Mouse (Mus musculus) embryo, embryonic 9.5 days (tissue): ENCODE results near the gene Zc2hc1c.

Source experiments
- DNase-seq: peaks from one replicate; pipeline ENCODE4 v3.0.0-alpha.2; 2017; ENCODE audit errors: extremely low spot score

Zc2hc1c gene

GRCm38 (mm10) chr12:85339243-85339729, 50.9 kb downstream of the Zc2hc1c start, which contains the start of gene Nek9:
Gene Nek9 (minus strand): TSS chr12:85339362.
- DNase-seq = peak; percentile 94

GRCm38 (mm10) chr12:85339947-85340346, 51.6 kb downstream of the Zc2hc1c start:
- DNase-seq = no peak

DNA sequence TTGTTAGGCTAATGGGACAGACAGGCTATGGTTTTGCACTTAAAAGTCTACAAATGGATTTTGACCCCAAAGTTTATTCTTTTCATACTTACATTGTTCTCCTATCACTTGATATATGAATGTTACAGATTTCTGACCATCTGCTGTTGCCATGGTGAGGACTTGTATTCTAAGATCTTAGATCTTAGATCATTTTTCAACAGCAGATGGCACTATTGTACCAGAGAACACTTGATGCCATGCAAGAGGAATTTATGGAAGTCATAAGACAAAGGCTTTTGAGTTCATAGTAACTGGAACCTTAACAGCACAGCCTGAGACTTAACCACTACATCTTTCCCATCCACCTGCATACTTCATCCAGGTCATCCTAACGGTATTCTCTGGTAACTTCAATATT, 52.7 kb downstream of the Zc2hc1c start:
- peak; percentile 48 for DNase-seq

GRCm38 (mm10) chr12:85342310-85342709, 53.9 kb downstream of the Zc2hc1c start:
- no peak for DNase-seq

GRCm38 (mm10) chr12:85344252-85344651, 55.9 kb downstream of the Zc2hc1c start:
- DNase-seq = no peak

- DNase-seq = no peak
These were observed 57.2 kb downstream of the Zc2hc1c start for GRCm38 (mm10) chr12:85345559-85345958.

GRCm38 (mm10) chr12:85346374-85346773, 58.0 kb downstream of the Zc2hc1c start:
- peak; percentile 63 for DNase-seq

DNA sequence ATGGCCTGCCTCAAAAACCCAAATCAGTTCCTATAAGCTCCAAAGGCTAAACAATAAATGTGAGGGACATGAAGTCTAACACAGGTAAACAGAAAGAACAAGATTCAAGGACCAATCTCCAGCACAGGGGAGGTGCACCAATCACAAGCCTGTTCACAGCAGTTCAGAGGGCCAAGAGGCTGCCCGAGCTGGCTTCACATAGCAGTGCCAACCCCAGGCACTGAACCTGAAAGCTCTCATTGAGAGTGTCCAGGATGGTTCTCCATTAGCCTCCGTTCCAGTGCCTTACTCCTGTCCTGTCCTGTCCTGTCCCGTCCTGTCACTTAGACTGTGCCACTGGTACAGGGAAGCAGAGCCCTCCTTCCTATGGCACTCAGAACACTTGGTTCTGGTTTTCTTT, 58.8 kb downstream of the Zc2hc1c start:
- no peak for DNase-seq

DNA sequence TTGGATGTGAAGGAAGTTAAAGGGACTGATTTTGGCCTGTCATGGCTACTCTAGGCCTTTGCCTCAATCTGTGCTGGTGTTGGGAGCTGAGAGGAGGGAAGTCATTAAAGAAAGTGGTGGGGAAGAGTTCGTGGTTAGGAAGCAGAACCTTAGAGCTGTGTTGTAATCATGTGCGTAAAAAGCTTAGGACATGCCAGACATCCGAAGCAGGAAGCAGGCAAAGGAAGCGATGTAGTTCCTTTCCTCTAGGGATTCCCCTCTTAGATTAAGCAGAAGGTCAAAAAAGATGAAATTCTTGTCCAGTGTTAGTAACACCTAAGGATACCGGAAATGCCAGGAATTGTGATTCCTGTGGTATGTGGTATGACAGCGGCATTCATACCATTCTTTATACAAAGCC, 59.9 kb downstream of the Zc2hc1c start:
- no peak for DNase-seq
